Mouse (Mus musculus) limb, embryonic 10.5 days (tissue): ENCODE measurements around the gene Slc9a3r1. TPM values are rescaled to one million over a fixed set of nuclear protein-coding genes. Genes with fewer than 3 reads are reported as not detected.
A peak's percentile ranks its signal among the peaks of the same experiment; 100 is the strongest.

Experiments used
- DNase-seq: peaks from one replicate; pipeline ENCODE4 v3.0.0-alpha.2; 2017; ENCODE audit warnings: low spot score
- H3K27ac ChIP-seq: fragments of 300-500 bp; sonication (generic); 2 replicates; pipeline ENCODE4 v1.5.1; 2016; ENCODE audit warnings: mild to moderate bottlenecking
- H3K27me3 ChIP-seq: fragments of 300-500 bp; sonication (generic); 2 replicates; pipeline ENCODE4 v1.6.1; 2016; ENCODE audit warnings: low read depth, mild to moderate bottlenecking; ENCODE audit not compliant: poor library complexity, severe bottlenecking
- H3K36me3 ChIP-seq: fragments of 300-500 bp; sonication (generic); 2 replicates; pipeline ENCODE4 v1.6.1; 2016; ENCODE audit warnings: mild to moderate bottlenecking, moderate library complexity
- H3K4me1 ChIP-seq: fragments of 300-500 bp; sonication (generic); 2 replicates; pipeline ENCODE4 v1.6.1; 2016
- H3K4me3 ChIP-seq: fragments of 300-500 bp; sonication (generic); 2 replicates; pipeline ENCODE4 v1.5.1; 2016; ENCODE audit warnings: mild to moderate bottlenecking, moderate library complexity
- H3K9me3 ChIP-seq: fragments of 300-500 bp; sonication (generic); replicated peaks from 2 replicates; pipeline ENCODE4 v1.6.1; 2016; ENCODE audit warnings: mild to moderate bottlenecking
- whole genome bisulfite sequencing: fragments of 180-500 bp; shearing (Covaris S2); methylation state at CpG from one replicate; pipeline ENCODE4 v1.1.7; 2016; 5-methylcytosine and 5-hydroxymethylcytosine counted together
- polyA plus RNA-seq: library from polyadenylated mRNA; unstranded; fragments of >200 nt; fragmentation: Nextera tagmentation; extraction: Ambion mirVana; gene quantifications from 2 replicates; pipeline ENCODE4 v1.2.1, GENCODE M21; 2016

Gene Slc9a3r1
- polyA plus RNA-seq, 1 experiment from 2014 or later = 30.7 TPM

GRCm38 (mm10) chr11:115208126-115208525 is 45.0 kb downstream of the Slc9a3r1 start:
- 80% methylated on average over 12 of the region's 12 CpGs for WGBS

GRCm38 (mm10) chr11:115208776-115209732 is 45.9 kb downstream of the Slc9a3r1 start:
- H3K4me1 ChIP-seq = peaks cover 56% of the 10 kb centered on the region
- peaks cover 28% of the 10 kb centered on the region for H3K36me3 ChIP-seq
- H3K27ac ChIP-seq = peak overlapping the region; percentile 5; the same call in 1 of the 2 replicates
- no peaks in the 10 kb centered on the region for H3K9me3 ChIP-seq
- WGBS = 80% methylated on average over 25 of the region's 25 CpGs
- H3K27me3 ChIP-seq = peaks cover 24% of the 10 kb centered on the region; the same call in 1 of the 2 replicates
- H3K4me3 ChIP-seq = no peak overlapping the region
- DNase-seq = no peak

More at GRCm38 (mm10) chr11:115208126-115208525, 45.0 kb downstream of the Slc9a3r1 start:
- Histone ChIP-seq H3K27me3 (peaks cover 25% of the 10 kb centered on the region; the same call in 1 of the 2 replicates), H3K27ac (no peak overlapping the region), H3K36me3 (peaks cover 32% of the 10 kb centered on the region), H3K4me1 (peaks cover 48% of the 10 kb centered on the region), H3K9me3 (no peaks in the 10 kb centered on the region), H3K4me3 (no peak overlapping the region)
- DNase-seq = no peak

- 74% methylated on average over 7 of the region's 7 CpGs for WGBS
- peaks cover 63% of the 10 kb centered on the region for H3K4me1 ChIP-seq
- H3K27me3 ChIP-seq = peaks cover 23% of the 10 kb centered on the region; the same call in 1 of the 2 replicates
- no peak for DNase-seq
- no peaks in the 10 kb centered on the region for H3K9me3 ChIP-seq
- H3K4me3 ChIP-seq = no peak overlapping the region
- peaks cover 28% of the 10 kb centered on the region for H3K36me3 ChIP-seq
- peak overlapping the region; percentile 5; the same call in 1 of the 2 replicates for H3K27ac ChIP-seq
These were observed 46.8 kb downstream of the Slc9a3r1 start for GRCm38 (mm10) chr11:115209958-115210357.

GRCm38 (mm10) chr11:115212116-115212515 is 49.0 kb downstream of the Slc9a3r1 start:
- Histone ChIP-seq H3K4me1 (peaks cover 57% of the 10 kb centered on the region), H3K27ac (no peak overlapping the region; the same call in 1 of the 2 replicates), H3K4me3 (no peak overlapping the region), H3K9me3 (no peaks in the 10 kb centered on the region), H3K27me3 (peaks cover 17% of the 10 kb centered on the region), H3K36me3 (peaks cover 11% of the 10 kb centered on the region)
- 65% methylated on average over 13 of the region's 13 CpGs for WGBS
- DNase-seq = no peak

GRCm38 (mm10) chr11:115215123-115215522 is 52.0 kb downstream of the Slc9a3r1 start:
- H3K4me1 ChIP-seq = peaks cover 76% of the 10 kb centered on the region
- no peaks in the 10 kb centered on the region for H3K9me3 ChIP-seq
- H3K27ac ChIP-seq = no peak overlapping the region
- DNase-seq = no peak
- peaks cover 2% of the 10 kb centered on the region; the same call in 1 of the 2 replicates for H3K36me3 ChIP-seq
- WGBS = 18% methylated on average over 5 of the region's 5 CpGs
- H3K4me3 ChIP-seq = no peak overlapping the region
- H3K27me3 ChIP-seq = peaks cover 34% of the 10 kb centered on the region

- peaks cover 69% of the 10 kb centered on the region for H3K4me1 ChIP-seq
- DNase-seq = no peak
- peaks cover 47% of the 10 kb centered on the region for H3K27me3 ChIP-seq
- no peak overlapping the region for H3K4me3 ChIP-seq
- no peak overlapping the region for H3K27ac ChIP-seq
- no peaks in the 10 kb centered on the region for H3K9me3 ChIP-seq
- WGBS = 68% methylated on average over 18 of the region's 18 CpGs
- H3K36me3 ChIP-seq = peaks cover 2% of the 10 kb centered on the region; the same call in 1 of the 2 replicates
These were observed 54.6 kb downstream of the Slc9a3r1 start for GRCm38 (mm10) chr11:115217439-115218410.

GRCm38 (mm10) chr11:115219263-115219662 is 56.1 kb downstream of the Slc9a3r1 start:
- H3K27ac ChIP-seq = no peak overlapping the region
- DNase-seq = no peak
- H3K4me3 ChIP-seq = no peak overlapping the region
- peaks cover 2% of the 10 kb centered on the region; the same call in 1 of the 2 replicates for H3K36me3 ChIP-seq
- 66% methylated on average over 9 of the region's 9 CpGs for WGBS
- H3K4me1 ChIP-seq = peaks cover 71% of the 10 kb centered on the region
- H3K9me3 ChIP-seq = no peaks in the 10 kb centered on the region
- peaks cover 54% of the 10 kb centered on the region for H3K27me3 ChIP-seq

GRCm38 (mm10) chr11:115219685-115220084 is 56.5 kb downstream of the Slc9a3r1 start:
- no peak for DNase-seq
- Histone ChIP-seq H3K27ac (no peak overlapping the region), H3K36me3 (peaks cover 2% of the 10 kb centered on the region; the same call in 1 of the 2 replicates), H3K9me3 (no peaks in the 10 kb centered on the region), H3K27me3 (peaks cover 55% of the 10 kb centered on the region), H3K4me1 (peaks cover 70% of the 10 kb centered on the region), H3K4me3 (no peak overlapping the region)
- 92% methylated on average over 10 of the region's 10 CpGs for WGBS

- 37% methylated on average over 12 of the region's 12 CpGs for WGBS
- Histone ChIP-seq H3K27me3 (peaks cover 72% of the 10 kb centered on the region), H3K27ac (no peak overlapping the region), H3K9me3 (no peaks in the 10 kb centered on the region), H3K4me3 (no peak overlapping the region), H3K4me1 (peaks cover 84% of the 10 kb centered on the region), H3K36me3 (no peaks in the 10 kb centered on the region)
- DNase-seq = no peak
These were observed 58.9 kb downstream of the Slc9a3r1 start for GRCm38 (mm10) chr11:115222077-115222476.

- peaks cover 84% of the 10 kb centered on the region for H3K4me1 ChIP-seq
- no peak overlapping the region for H3K4me3 ChIP-seq
- H3K27ac ChIP-seq = no peak overlapping the region; the same call in 1 of the 2 replicates
- no peaks in the 10 kb centered on the region for H3K36me3 ChIP-seq
- H3K9me3 ChIP-seq = no peaks in the 10 kb centered on the region
- no peak for DNase-seq
- WGBS = 16% methylated on average over 5 of the region's 5 CpGs
- peaks cover 74% of the 10 kb centered on the region for H3K27me3 ChIP-seq
These were observed 59.4 kb downstream of the Slc9a3r1 start for GRCm38 (mm10) chr11:115222570-115222969.

- no peaks in the 10 kb centered on the region for H3K36me3 ChIP-seq
- peaks cover 84% of the 10 kb centered on the region for H3K4me1 ChIP-seq
- H3K27me3 ChIP-seq = peaks cover 74% of the 10 kb centered on the region
- 66% methylated on average over 11 of the region's 11 CpGs for WGBS
- no peak overlapping the region for H3K4me3 ChIP-seq
- H3K27ac ChIP-seq = no peak overlapping the region
- H3K9me3 ChIP-seq = no peaks in the 10 kb centered on the region
- DNase-seq = no peak
These were observed 60.3 kb downstream of the Slc9a3r1 start for GRCm38 (mm10) chr11:115223451-115223850.

- peaks cover 83% of the 10 kb centered on the region for H3K4me1 ChIP-seq
- no peak overlapping the region for H3K27ac ChIP-seq
These were observed 60.7 kb downstream of the Slc9a3r1 start for GRCm38 (mm10) chr11:115223877-115224276.

More at GRCm38 (mm10) chr11:115223877-115224276, 60.7 kb downstream of the Slc9a3r1 start:
- Histone ChIP-seq H3K4me3 (no peak overlapping the region), H3K27me3 (peaks cover 78% of the 10 kb centered on the region), H3K9me3 (no peaks in the 10 kb centered on the region), H3K36me3 (no peaks in the 10 kb centered on the region)
- no peak for DNase-seq
- 63% methylated on average over 6 of the region's 6 CpGs for WGBS
